Mouse (Mus musculus) C2C12 (cell line): ENCODE results near the gene Tial1.

ENCODE experiments used
- CTCF ChIP-seq: IDR thresholded peaks from one replicate; pipeline ENCODE4 v1.5.1; 2011; ENCODE audit not compliant: control insufficient read depth, insufficient read depth, insufficient read length
- FOSL1 ChIP-seq: IDR thresholded peaks from one replicate; pipeline ENCODE4 v1.8.0; 2011; ENCODE audit warnings: mild to moderate bottlenecking, low read length; ENCODE audit not compliant: poor library complexity, insufficient read depth, severe bottlenecking
- MAX ChIP-seq: IDR thresholded peaks from one replicate; pipeline ENCODE4 v1.6.1; 2011; ENCODE audit warnings: mild to moderate bottlenecking, control low read depth
- MYOG ChIP-seq: IDR thresholded peaks from one replicate; pipeline ENCODE4 v1.6.1; 2011; ENCODE audit not compliant: control insufficient read depth, insufficient read length; ENCODE audit errors: extremely low read depth

- no peak for TF ChIP-seq CTCF
- TF ChIP-seq MAX = no peak
- no peak for TF ChIP-seq FOSL1
- TF ChIP-seq MYOG = no peak
Measured at GRCm38 (mm10) chr7:128392071-128392971, 69.2 kb downstream of the Tial1 start.
